Mouse (Mus musculus): ENCODE measurements around the gene Qtrt1. TPM values are rescaled to one million over a fixed set of nuclear protein-coding genes. Genes with fewer than 3 reads are reported as not detected.

The Qtrt1 gene
- polyA plus RNA-seq, 1 experiment: 37.5 TPM

GRCm38 (mm10) chr9:21379195-21379594 is 32.4 kb upstream of the Qtrt1 start:
- WGBS: 90% methylated on average over 3 of the region's 3 CpGs
- Histone ChIP-seq H3K4me1 (ENCODE audit: control insufficient read depth, insufficient read depth, low read length) (no peaks in the 10 kb centered on the region; the same call in 1 of the 2 replicates), H3K4me3 (replicated peaks; ENCODE audit: insufficient read depth, low read depth, low read length) (no peak overlapping the region), H3K27me3 (ENCODE audit: control insufficient read depth, insufficient read depth, low read length) (no peaks in the 10 kb centered on the region), H3K27ac (ENCODE audit: insufficient read depth, low read length) (no peak overlapping the region)
- TF ChIP-seq POLR2A (IDR thresholded peaks at IDR 0.05; ENCODE audit: borderline replicate concordance, insufficient read depth, low read length) (no peak), CTCF (IDR thresholded peaks at IDR 0.05; ENCODE audit: borderline replicate concordance, insufficient read depth, low read depth, low read length) (no peak)
- no peak for DNase-seq

GRCm38 (mm10) chr9:21380868-21381267 is 30.8 kb upstream of the Qtrt1 start:
- Histone ChIP-seq H3K27ac (ENCODE audit: insufficient read depth, low read length) (no peak overlapping the region), H3K4me3 (replicated peaks; ENCODE audit: insufficient read depth, low read depth, low read length) (no peak overlapping the region), H3K4me1 (ENCODE audit: control insufficient read depth, insufficient read depth, low read length) (no peaks in the 10 kb centered on the region; the same call in 1 of the 2 replicates), H3K27me3 (ENCODE audit: control insufficient read depth, insufficient read depth, low read length) (no peaks in the 10 kb centered on the region)
- TF ChIP-seq CTCF (IDR thresholded peaks at IDR 0.05; ENCODE audit: borderline replicate concordance, insufficient read depth, low read depth, low read length): no peak
- TF ChIP-seq POLR2A (IDR thresholded peaks at IDR 0.05; ENCODE audit: borderline replicate concordance, insufficient read depth, low read length): no peak
- no peak for DNase-seq

- Histone ChIP-seq H3K27me3 (ENCODE audit: control insufficient read depth, insufficient read depth, low read length) (no peaks in the 10 kb centered on the region), H3K4me1 (ENCODE audit: control insufficient read depth, insufficient read depth, low read length) (no peaks in the 10 kb centered on the region; the same call in 1 of the 2 replicates), H3K27ac (ENCODE audit: insufficient read depth, low read length) (no peak overlapping the region), H3K4me3 (replicated peaks; ENCODE audit: insufficient read depth, low read depth, low read length) (no peak overlapping the region)
- DNase-seq: no peak
- TF ChIP-seq POLR2A (IDR thresholded peaks at IDR 0.05; ENCODE audit: borderline replicate concordance, insufficient read depth, low read length) (no peak), CTCF (IDR thresholded peaks at IDR 0.05; ENCODE audit: borderline replicate concordance, insufficient read depth, low read depth, low read length) (no peak)
These were observed 27.7 kb upstream of the Qtrt1 start for GRCm38 (mm10) chr9:21383966-21384365.

- no peak for TF ChIP-seq POLR2A (IDR thresholded peaks at IDR 0.05; ENCODE audit: borderline replicate concordance, insufficient read depth, low read length)
- no peak for TF ChIP-seq CTCF (IDR thresholded peaks at IDR 0.05; ENCODE audit: borderline replicate concordance, insufficient read depth, low read depth, low read length)
- H3K4me3 ChIP-seq (replicated peaks; ENCODE audit: insufficient read depth, low read depth, low read length): no peak overlapping the region
- H3K4me1 ChIP-seq (ENCODE audit: control insufficient read depth, insufficient read depth, low read length): no peaks in the 10 kb centered on the region
- 76% methylated on average over 10 of the region's 10 CpGs for WGBS
- no peaks in the 10 kb centered on the region for H3K27me3 ChIP-seq (ENCODE audit: control insufficient read depth, insufficient read depth, low read length)
- H3K27ac ChIP-seq (ENCODE audit: insufficient read depth, low read length): no peak overlapping the region
- no peak for DNase-seq
These were observed 18.9 kb upstream of the Qtrt1 start for GRCm38 (mm10) chr9:21392646-21393175.

- WGBS: 88% methylated on average over 3 of the region's 3 CpGs
- no peak for TF ChIP-seq CTCF (IDR thresholded peaks at IDR 0.05; ENCODE audit: borderline replicate concordance, insufficient read depth, low read depth, low read length)
- TF ChIP-seq POLR2A (IDR thresholded peaks at IDR 0.05; ENCODE audit: borderline replicate concordance, insufficient read depth, low read length): no peak
- Histone ChIP-seq H3K27ac (ENCODE audit: insufficient read depth, low read length) (no peak overlapping the region), H3K4me1 (ENCODE audit: control insufficient read depth, insufficient read depth, low read length) (no peaks in the 10 kb centered on the region), H3K4me3 (replicated peaks; ENCODE audit: insufficient read depth, low read depth, low read length) (no peak overlapping the region), H3K27me3 (ENCODE audit: control insufficient read depth, insufficient read depth, low read length) (no peaks in the 10 kb centered on the region)
- DNase-seq: no peak
These were observed 15.9 kb upstream of the Qtrt1 start for GRCm38 (mm10) chr9:21395692-21396091.

GRCm38 (mm10) chr9:21397170-21397569 is 14.5 kb upstream of the Qtrt1 start:
- H3K27ac ChIP-seq (ENCODE audit: insufficient read depth, low read length): no peak overlapping the region
- 89% methylated on average over 3 of the region's 3 CpGs for WGBS
- H3K4me3 ChIP-seq (replicated peaks; ENCODE audit: insufficient read depth, low read depth, low read length): no peak overlapping the region
- no peaks in the 10 kb centered on the region for H3K4me1 ChIP-seq (ENCODE audit: control insufficient read depth, insufficient read depth, low read length)
- no peaks in the 10 kb centered on the region for H3K27me3 ChIP-seq (ENCODE audit: control insufficient read depth, insufficient read depth, low read length)
- no peak for DNase-seq
- TF ChIP-seq POLR2A (IDR thresholded peaks at IDR 0.05; ENCODE audit: borderline replicate concordance, insufficient read depth, low read length): no peak
- no peak for TF ChIP-seq CTCF (IDR thresholded peaks at IDR 0.05; ENCODE audit: borderline replicate concordance, insufficient read depth, low read depth, low read length)

GRCm38 (mm10) chr9:21401042-21401441 is 10.6 kb upstream of the Qtrt1 start:
- TF ChIP-seq CTCF (IDR thresholded peaks at IDR 0.05; ENCODE audit: borderline replicate concordance, insufficient read depth, low read depth, low read length) (no peak), POLR2A (IDR thresholded peaks at IDR 0.05; ENCODE audit: borderline replicate concordance, insufficient read depth, low read length) (no peak)
- Histone ChIP-seq H3K4me3 (replicated peaks; ENCODE audit: insufficient read depth, low read depth, low read length) (no peak overlapping the region), H3K4me1 (ENCODE audit: control insufficient read depth, insufficient read depth, low read length) (no peaks in the 10 kb centered on the region), H3K27me3 (ENCODE audit: control insufficient read depth, insufficient read depth, low read length) (no peaks in the 10 kb centered on the region), H3K27ac (ENCODE audit: insufficient read depth, low read length) (no peak overlapping the region)
- no peak for DNase-seq
- 90% methylated on average over 9 of the region's 9 CpGs for WGBS

GRCm38 (mm10) chr9:21402764-21403253 is 8.8 kb upstream of the Qtrt1 start:
- TF ChIP-seq CTCF (IDR thresholded peaks at IDR 0.05; ENCODE audit: borderline replicate concordance, insufficient read depth, low read depth, low read length): no peak
- TF ChIP-seq POLR2A (IDR thresholded peaks at IDR 0.05; ENCODE audit: borderline replicate concordance, insufficient read depth, low read length): no peak
- H3K27me3 ChIP-seq (ENCODE audit: control insufficient read depth, insufficient read depth, low read length): no peaks in the 10 kb centered on the region
- no peak overlapping the region for H3K4me3 ChIP-seq (replicated peaks; ENCODE audit: insufficient read depth, low read depth, low read length)
- WGBS: 71% methylated on average over 11 of the region's 11 CpGs
- no peak overlapping the region for H3K27ac ChIP-seq (ENCODE audit: insufficient read depth, low read length)
- no peaks in the 10 kb centered on the region for H3K4me1 ChIP-seq (ENCODE audit: control insufficient read depth, insufficient read depth, low read length)
- DNase-seq: no peak
